Mouse (Mus musculus): ENCODE results near the gene Sprr4. TPM values are rescaled to one million over a fixed set of nuclear protein-coding genes. Genes with fewer than 3 reads are reported as not detected.
"Not testable (repeated sequence)": the region's sequence is repeated elsewhere in the genome, so short reads cannot be mapped to it uniquely, and the experiment has no call there.

Sprr4 gene
- polyA plus RNA-seq (2015; fragmentation: Nextera tagmentation; extraction: Ambion mirVana), result not detected in 2 replicates

- H3K4me1 ChIP-seq, result no peaks in the 10 kb centered on the region
- H3K9me3 ChIP-seq, result no peaks in the 10 kb centered on the region
- H3K4me3 ChIP-seq, result no peak within 1 kb of the TSS
- H3K4me2 ChIP-seq, result no peak within 1 kb of the TSS
- no peak within 1 kb of the TSS for H3K27ac ChIP-seq
- no peaks in the 10 kb centered on the region for H3K27me3 ChIP-seq (replicated peaks)
- no peaks in the 10 kb centered on the region for H3K36me3 ChIP-seq (replicated peaks)
- H3K9ac ChIP-seq, result no peak within 1 kb of the TSS
- ATAC-seq (replicated peaks), result no peak
- WGBS, result 93% methylated on average over 1 of the region's 1 CpGs
Observed at GRCm38 (mm10) chr3:92500393-92500792, at the start of gene Sprr4. Gene Sprr4 (minus strand): TSS chr3:92500493.

GRCm38 (mm10) chr3:92534411-92534810, 34.1 kb upstream of the Sprr4 start, which contains the start of gene 2310046K23Rik:
Gene 2310046K23Rik (minus strand): TSS chr3:92534511.
- Histone ChIP-seq H3K4me2 (no peak within 1 kb of the TSS), H3K9me3 (no peaks in the 10 kb centered on the region), H3K4me3 (no peak within 1 kb of the TSS), H3K27me3 (replicated peaks) (no peaks in the 10 kb centered on the region), H3K9ac (no peak within 1 kb of the TSS), H3K36me3 (replicated peaks) (no peaks in the 10 kb centered on the region), H3K27ac (no peak within 1 kb of the TSS), H3K4me1 (no peaks in the 10 kb centered on the region)
- 89% methylated on average over 3 of the region's 3 CpGs for WGBS
- no peak for ATAC-seq (replicated peaks)

- H3K36me3 ChIP-seq (replicated peaks), result no peaks in the 10 kb centered on the region
- no peaks in the 10 kb centered on the region for H3K27me3 ChIP-seq (replicated peaks)
- H3K9me3 ChIP-seq, result no peaks in the 10 kb centered on the region
- no peak for ATAC-seq (replicated peaks)
- H3K9ac ChIP-seq, result no peak overlapping the region
- no peak overlapping the region for H3K27ac ChIP-seq
- H3K4me3 ChIP-seq, result no peak overlapping the region
- H3K4me1 ChIP-seq, result no peaks in the 10 kb centered on the region
- no peak overlapping the region for H3K4me2 ChIP-seq
Observed at GRCm38 (mm10) chr3:92512325-92512724, 12.0 kb upstream of the Sprr4 start.

GRCm38 (mm10) chr3:92510786-92511185, 10.5 kb upstream of the Sprr4 start:
- H3K9ac ChIP-seq, result no peak overlapping the region
- ATAC-seq (replicated peaks), result no peak
- H3K27me3 ChIP-seq (replicated peaks), result no peaks in the 10 kb centered on the region
- H3K4me3 ChIP-seq, result no peak overlapping the region
- no peaks in the 10 kb centered on the region for H3K4me1 ChIP-seq
- H3K4me2 ChIP-seq, result no peak overlapping the region
- no peaks in the 10 kb centered on the region for H3K36me3 ChIP-seq (replicated peaks)
- H3K27ac ChIP-seq, result no peak overlapping the region
- H3K9me3 ChIP-seq, result no peaks in the 10 kb centered on the region

GRCm38 (mm10) chr3:92508185-92508584, 7.9 kb upstream of the Sprr4 start:
- Histone ChIP-seq H3K9me3 (no peaks in the 10 kb centered on the region), H3K27me3 (replicated peaks) (no peaks in the 10 kb centered on the region), H3K27ac (no peak overlapping the region), H3K36me3 (replicated peaks) (no peaks in the 10 kb centered on the region), H3K9ac (no peak overlapping the region), H3K4me2 (no peak overlapping the region), H3K4me3 (no peak overlapping the region), H3K4me1 (no peaks in the 10 kb centered on the region)
- 95% methylated on average over 1 of the region's 1 CpGs for WGBS
- ATAC-seq (replicated peaks), result no peak

- Histone ChIP-seq H3K9ac (no peak overlapping the region), H3K4me3 (no peak overlapping the region), H3K4me2 (no peak overlapping the region), H3K36me3 (replicated peaks) (no peaks in the 10 kb centered on the region), H3K4me1 (no peaks in the 10 kb centered on the region), H3K27ac (no peak overlapping the region), H3K9me3 (no peaks in the 10 kb centered on the region), H3K27me3 (replicated peaks) (no peaks in the 10 kb centered on the region)
- ATAC-seq (replicated peaks), result no peak
Observed at GRCm38 (mm10) chr3:92503528-92503927, 3.2 kb upstream of the Sprr4 start.

- not testable (repeated sequence) for H3K9me3 ChIP-seq; H3K27ac ChIP-seq; H3K27me3 ChIP-seq (replicated peaks); H3K9ac ChIP-seq; H3K4me2 ChIP-seq; H3K36me3 ChIP-seq (replicated peaks); H3K4me3 ChIP-seq; ATAC-seq (replicated peaks); H3K4me1 ChIP-seq
Observed at GRCm38 (mm10) chr3:92490262-92490661, 10.0 kb downstream of the Sprr4 start.

- no peak overlapping the region for H3K27ac ChIP-seq
- WGBS, result 68% methylated on average over 1 of the region's 1 CpGs
- no peak overlapping the region for H3K9ac ChIP-seq
- no peak overlapping the region for H3K4me2 ChIP-seq
- H3K36me3 ChIP-seq (replicated peaks), result no peaks in the 10 kb centered on the region
- no peak overlapping the region for H3K4me3 ChIP-seq
- H3K9me3 ChIP-seq, result no peaks in the 10 kb centered on the region
- no peaks in the 10 kb centered on the region for H3K4me1 ChIP-seq
- no peaks in the 10 kb centered on the region for H3K27me3 ChIP-seq (replicated peaks)
- ATAC-seq (replicated peaks), result no peak
Observed at GRCm38 (mm10) chr3:92486307-92486706, 14.0 kb downstream of the Sprr4 start.

GRCm38 (mm10) chr3:92485863-92486262, 14.4 kb downstream of the Sprr4 start, which contains the start of gene Sprr1a:
Gene Sprr1a (minus strand): TSS chr3:92485895.
- Histone ChIP-seq H3K9me3 (no peaks in the 10 kb centered on the region), H3K27ac (no peak within 1 kb of the TSS), H3K27me3 (replicated peaks) (no peaks in the 10 kb centered on the region), H3K4me1 (no peaks in the 10 kb centered on the region), H3K4me3 (no peak within 1 kb of the TSS), H3K4me2 (no peak within 1 kb of the TSS), H3K9ac (no peak within 1 kb of the TSS), H3K36me3 (replicated peaks) (no peaks in the 10 kb centered on the region)
- no peak for ATAC-seq (replicated peaks)

- not testable (repeated sequence) for ATAC-seq (replicated peaks); H3K4me2 ChIP-seq; H3K36me3 ChIP-seq (replicated peaks)
Observed at GRCm38 (mm10) chr3:92481249-92481648, 19.0 kb downstream of the Sprr4 start.

GRCm38 (mm10) chr3:92470111-92470510, 30.2 kb downstream of the Sprr4 start:
- Histone ChIP-seq H3K36me3 (replicated peaks) (no peaks in the 10 kb centered on the region), H3K27me3 (replicated peaks) (no peaks in the 10 kb centered on the region), H3K4me2 (no peak overlapping the region), H3K4me3 (no peak overlapping the region), H3K27ac (no peak overlapping the region), H3K4me1 (no peaks in the 10 kb centered on the region), H3K9ac (no peak overlapping the region), H3K9me3 (no peaks in the 10 kb centered on the region)
- WGBS, result 93% methylated on average over 2 of the region's 2 CpGs
- ATAC-seq (replicated peaks), result no peak

More at GRCm38 (mm10) chr3:92481249-92481648, 19.0 kb downstream of the Sprr4 start:
- not testable (repeated sequence) for H3K9me3 ChIP-seq; H3K9ac ChIP-seq; H3K4me3 ChIP-seq; H3K4me1 ChIP-seq; H3K27ac ChIP-seq; H3K27me3 ChIP-seq (replicated peaks)

- no peaks in the 10 kb centered on the region for H3K9me3 ChIP-seq
- no peak for ATAC-seq (replicated peaks)
- H3K9ac ChIP-seq, result no peak overlapping the region
- H3K4me2 ChIP-seq, result no peak overlapping the region
- H3K4me3 ChIP-seq, result no peak overlapping the region
- H3K36me3 ChIP-seq (replicated peaks), result no peaks in the 10 kb centered on the region
- no peak overlapping the region for H3K27ac ChIP-seq
- no peaks in the 10 kb centered on the region for H3K27me3 ChIP-seq (replicated peaks)
- no peaks in the 10 kb centered on the region for H3K4me1 ChIP-seq
Observed at GRCm38 (mm10) chr3:92467424-92467823, 32.9 kb downstream of the Sprr4 start.

GRCm38 (mm10) chr3:92466576-92466975, 33.7 kb downstream of the Sprr4 start:
- H3K9me3 ChIP-seq, result no peaks in the 10 kb centered on the region
- no peaks in the 10 kb centered on the region for H3K27me3 ChIP-seq (replicated peaks)
- no peaks in the 10 kb centered on the region for H3K4me1 ChIP-seq
- H3K4me2 ChIP-seq, result no peak overlapping the region
- H3K4me3 ChIP-seq, result no peak overlapping the region
- H3K36me3 ChIP-seq (replicated peaks), result no peaks in the 10 kb centered on the region
- WGBS, result 89% methylated on average over 1 of the region's 1 CpGs
- no peak overlapping the region for H3K9ac ChIP-seq
- no peak overlapping the region for H3K27ac ChIP-seq
- ATAC-seq (replicated peaks), result no peak

- Histone ChIP-seq H3K27me3 (replicated peaks) (no peaks in the 10 kb centered on the region), H3K4me2 (no peak within 1 kb of the TSS), H3K9ac (no peak within 1 kb of the TSS), H3K4me1 (no peaks in the 10 kb centered on the region), H3K27ac (no peak within 1 kb of the TSS), H3K9me3 (no peaks in the 10 kb centered on the region), H3K4me3 (no peak within 1 kb of the TSS), H3K36me3 (replicated peaks) (no peaks in the 10 kb centered on the region)
- 72% methylated on average over 2 of the region's 2 CpGs for WGBS
- no peak for ATAC-seq (replicated peaks)
Observed at GRCm38 (mm10) chr3:92458620-92459019, 41.7 kb downstream of the Sprr4 start, which contains the start of gene Sprr3. Gene Sprr3 (minus strand): TSS chr3:92458720.

Data from midbrain, embryonic 15.5 days (tissue).